Mouse (Mus musculus): ENCODE measurements around the gene Myo9a.

GRCm38 (mm10) chr9:59959276-59959675 is 208.6 kb downstream of the Myo9a start:
- peak; percentile 79 for TF ChIP-seq CTCF (IDR thresholded peaks at IDR 0.05; ENCODE audit: low read depth, low read length)
- no peak for TF ChIP-seq POLR2A (IDR thresholded peaks at IDR 0.05; ENCODE audit: extremely low read depth, insufficient read depth, low read length)

All from liver, adult 2 months (tissue).